Mouse (Mus musculus): Measurements from ENCODE around the gene Hmgxb4. TPM values are rescaled to one million over a fixed set of nuclear protein-coding genes. Genes with fewer than 3 reads are reported as not detected.
"Not testable (repeated sequence)": the region's sequence is repeated elsewhere in the genome, so short reads cannot be mapped to it uniquely, and the experiment has no call there.

Hmgxb4 gene
- total RNA-seq (2021), result 10 to 100 TPM; 23.0 to 26.4 TPM

- DNase-seq, result no peak
Measured at GRCm38 (mm10) chr8:74993081-74993474, at the start of gene Hmgxb4. Gene Hmgxb4 (plus strand): TSS chr8:74993356.

- no peak for DNase-seq
Measured at GRCm38 (mm10) chr8:74949445-74949844, 43.7 kb upstream of the Hmgxb4 start.

- no peak for DNase-seq
Measured at GRCm38 (mm10) chr8:74963983-74964382, 29.2 kb upstream of the Hmgxb4 start.

GRCm38 (mm10) chr8:74970286-74970685, 22.9 kb upstream of the Hmgxb4 start:
- DNase-seq, result not testable (repeated sequence)

- DNase-seq, result no peak
Measured at GRCm38 (mm10) chr8:74971636-74972035, 21.5 kb upstream of the Hmgxb4 start.

GRCm38 (mm10) chr8:74972322-74972883, 20.8 kb upstream of the Hmgxb4 start:
- no peak for DNase-seq

GRCm38 (mm10) chr8:74973121-74973869, 19.9 kb upstream of the Hmgxb4 start:
- no peak for DNase-seq

- DNase-seq, result no peak
Measured at GRCm38 (mm10) chr8:74973904-74974303, 19.3 kb upstream of the Hmgxb4 start.

GRCm38 (mm10) chr8:74977427-74977826, 15.7 kb upstream of the Hmgxb4 start:
- no peak for DNase-seq

GRCm38 (mm10) chr8:74980060-74980710, 13.0 kb upstream of the Hmgxb4 start:
- no peak for DNase-seq

GRCm38 (mm10) chr8:74980711-74981062, 12.5 kb upstream of the Hmgxb4 start:
- DNase-seq, result peak; percentile 67

- no peak for DNase-seq
Measured at GRCm38 (mm10) chr8:74981809-74982208, 11.3 kb upstream of the Hmgxb4 start.

- DNase-seq, result no peak
Measured at GRCm38 (mm10) chr8:74987436-74987835, 5.7 kb upstream of the Hmgxb4 start.

GRCm38 (mm10) chr8:74990021-74990420, 3.1 kb upstream of the Hmgxb4 start:
- peak; percentile 19 for DNase-seq

GRCm38 (mm10) chr8:74993475-74994451, 607 bp downstream of the Hmgxb4 start:
- peak; percentile 86 for DNase-seq

GRCm38 (mm10) chr8:74994540-74994939, 1.4 kb downstream of the Hmgxb4 start:
- no peak for DNase-seq

- DNase-seq, result no peak
Measured at GRCm38 (mm10) chr8:75000431-75000830, 7.3 kb downstream of the Hmgxb4 start.

GRCm38 (mm10) chr8:75008826-75009225, 15.7 kb downstream of the Hmgxb4 start:
- no peak for DNase-seq

GRCm38 (mm10) chr8:75013557-75013956, 20.4 kb downstream of the Hmgxb4 start:
- DNase-seq, result no peak

GRCm38 (mm10) chr8:75013964-75014363, 20.8 kb downstream of the Hmgxb4 start:
- no peak for DNase-seq

GRCm38 (mm10) chr8:75015981-75016380, 22.8 kb downstream of the Hmgxb4 start:
- DNase-seq, result no peak

GRCm38 (mm10) chr8:75016422-75016821, 23.3 kb downstream of the Hmgxb4 start:
- DNase-seq, result no peak

Measured in heart, postnatal 4 days (tissue).